Mouse (Mus musculus): Measurements from ENCODE around the gene Foxj1. TPM values are rescaled to one million over a fixed set of nuclear protein-coding genes. Genes with fewer than 3 reads are reported as not detected.
"Not testable (repeated sequence)": the region's sequence is repeated elsewhere in the genome, so short reads cannot be mapped to it uniquely, and the experiment has no call there.

The Foxj1 gene
- polyA plus RNA-seq, 1 experiment from 2014 or later = 2.3 TPM

GRCm38 (mm10) chr11:116365432-116365831, 30.2 kb upstream of the Foxj1 start:
- Histone ChIP-seq H3K9me3 (no peaks in the 10 kb centered on the region), H3K4me3 (no peak overlapping the region; the same call in 1 of the 2 replicates), H3K36me3 (replicated peaks) (peaks cover 14% of the 10 kb centered on the region), H3K27me3 (replicated peaks; ENCODE audit: low read depth, poor library complexity, severe bottlenecking) (no peaks in the 10 kb centered on the region), H3K4me1 (peaks cover 30% of the 10 kb centered on the region), H3K27ac (replicated peaks) (no peak overlapping the region)
- 66% methylated on average over 13 of the region's 13 CpGs for WGBS
- DNase-seq (ENCODE audit: low spot score) = no peak

DNA sequence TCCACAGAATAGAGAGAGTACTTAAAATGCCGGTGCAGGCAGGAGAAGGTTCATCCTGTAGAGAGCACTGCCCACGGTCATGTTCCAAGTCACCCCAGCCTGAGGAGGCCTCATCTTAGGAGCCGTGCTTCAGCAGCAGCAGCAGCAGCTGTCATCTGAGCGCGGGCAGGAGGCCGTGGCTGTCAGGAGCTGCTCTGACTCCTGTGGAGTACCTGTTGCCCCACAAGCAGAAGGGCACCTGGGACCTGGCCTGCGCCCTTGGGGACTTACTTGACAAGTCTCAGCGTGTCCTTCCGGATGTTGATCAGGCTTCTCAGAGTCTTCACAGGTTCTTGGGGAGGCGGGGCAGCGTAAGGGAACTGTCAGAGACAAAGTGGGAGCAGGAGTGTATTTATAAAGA, 26.8 kb upstream of the Foxj1 start:
- peaks cover 18% of the 10 kb centered on the region for H3K36me3 ChIP-seq (replicated peaks)
- WGBS = 67% methylated on average over 11 of the region's 11 CpGs
- H3K4me3 ChIP-seq = no peak overlapping the region
- no peaks in the 10 kb centered on the region for H3K9me3 ChIP-seq
- peak; percentile 44 for DNase-seq (ENCODE audit: low spot score)
- H3K27me3 ChIP-seq (replicated peaks; ENCODE audit: low read depth, poor library complexity, severe bottlenecking) = no peaks in the 10 kb centered on the region
- H3K27ac ChIP-seq (replicated peaks) = no peak overlapping the region
- peaks cover 19% of the 10 kb centered on the region for H3K4me1 ChIP-seq

GRCm38 (mm10) chr11:116360915-116361314, 25.7 kb upstream of the Foxj1 start:
- H3K9me3 ChIP-seq; H3K27ac ChIP-seq (replicated peaks); DNase-seq (ENCODE audit: low spot score); H3K4me3 ChIP-seq; H3K27me3 ChIP-seq (replicated peaks; ENCODE audit: low read depth, poor library complexity, severe bottlenecking): not testable (repeated sequence)
- peaks cover 19% of the 10 kb centered on the region for H3K4me1 ChIP-seq
- 97% methylated on average over 5 of the region's 5 CpGs for WGBS
- peaks cover 19% of the 10 kb centered on the region for H3K36me3 ChIP-seq (replicated peaks)

GRCm38 (mm10) chr11:116359652-116360051, 24.5 kb upstream of the Foxj1 start:
- Histone ChIP-seq H3K27me3 (replicated peaks; ENCODE audit: low read depth, poor library complexity, severe bottlenecking) (peaks cover 5% of the 10 kb centered on the region), H3K27ac (replicated peaks) (no peak overlapping the region), H3K9me3 (peaks cover 3% of the 10 kb centered on the region; the same call in 1 of the 2 replicates), H3K36me3 (replicated peaks) (peaks cover 32% of the 10 kb centered on the region), H3K4me1 (peaks cover 14% of the 10 kb centered on the region), H3K4me3 (no peak overlapping the region)
- no peak for DNase-seq (ENCODE audit: low spot score)
- 90% methylated on average over 12 of the region's 12 CpGs for WGBS

DNA sequence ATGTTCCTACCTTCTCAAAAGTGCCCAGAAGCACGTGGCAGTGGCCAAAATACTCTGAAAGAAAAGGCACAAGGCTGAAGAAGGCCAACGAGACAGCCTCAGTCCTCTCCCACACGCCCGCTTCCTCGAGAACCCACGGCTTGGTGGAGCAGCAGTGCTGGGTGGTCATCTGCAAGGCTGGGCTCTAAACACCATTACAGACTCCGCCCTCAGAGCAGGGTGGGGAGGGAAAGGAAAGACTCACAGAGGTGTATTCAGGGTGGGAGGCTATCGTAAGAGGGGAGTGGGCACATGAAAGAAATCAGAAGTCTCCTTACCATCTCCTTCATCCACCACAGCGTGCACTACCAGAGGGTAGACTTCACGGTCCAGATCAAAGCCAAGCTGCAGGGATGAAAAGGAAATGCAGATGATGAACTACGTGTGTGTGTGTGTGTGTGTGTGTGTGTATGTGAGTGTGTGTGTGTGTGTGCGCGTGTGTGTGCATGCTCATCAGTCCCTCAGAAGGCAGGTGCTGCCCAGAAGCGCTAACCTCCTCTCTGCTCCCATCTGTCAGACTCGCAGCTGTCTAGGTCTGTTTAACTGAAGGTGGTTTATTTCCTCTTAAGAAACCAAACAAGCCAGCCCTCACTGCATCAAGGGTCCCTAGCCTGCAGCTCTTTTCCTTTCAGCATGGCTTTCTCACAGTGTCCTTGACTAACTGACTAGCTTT, 23.9 kb upstream of the Foxj1 start:
- Histone ChIP-seq H3K4me3 (no peak overlapping the region), H3K27me3 (replicated peaks; ENCODE audit: low read depth, poor library complexity, severe bottlenecking) (peaks cover 9% of the 10 kb centered on the region), H3K27ac (replicated peaks) (no peak overlapping the region), H3K4me1 (peaks cover 20% of the 10 kb centered on the region), H3K9me3 (peaks cover 3% of the 10 kb centered on the region; the same call in 1 of the 2 replicates), H3K36me3 (replicated peaks) (peaks cover 37% of the 10 kb centered on the region)
- DNase-seq (ENCODE audit: low spot score) = no peak
- 75% methylated on average over 15 of the region's 15 CpGs for WGBS

DNA sequence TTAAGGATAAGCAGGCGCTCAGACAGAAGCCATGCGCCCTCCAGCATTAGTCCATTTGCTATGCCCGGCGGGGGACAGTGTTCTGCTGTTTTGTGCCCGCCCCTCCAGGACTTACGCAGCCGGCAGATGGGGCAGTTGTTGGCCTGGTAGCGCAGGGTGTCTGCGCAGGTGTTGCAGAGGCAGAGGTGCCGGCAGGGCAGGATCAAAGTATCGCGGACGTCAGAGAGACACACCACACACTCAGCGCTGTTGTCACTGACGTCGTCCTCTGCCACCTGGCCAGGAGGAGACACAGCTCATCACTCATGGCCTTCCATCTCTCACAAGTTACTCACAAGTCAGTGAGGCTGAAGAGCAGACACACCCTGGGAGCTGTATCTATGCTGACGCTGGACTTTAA, 19.3 kb upstream of the Foxj1 start:
- H3K4me1 ChIP-seq = peaks cover 7% of the 10 kb centered on the region; the same call in 1 of the 2 replicates
- no peak overlapping the region for H3K27ac ChIP-seq (replicated peaks)
- H3K36me3 ChIP-seq (replicated peaks) = peaks cover 26% of the 10 kb centered on the region
- no peak overlapping the region for H3K4me3 ChIP-seq
- DNase-seq (ENCODE audit: low spot score) = no peak
- H3K9me3 ChIP-seq = peaks cover 3% of the 10 kb centered on the region; the same call in 1 of the 2 replicates
- 29% methylated on average over 17 of the region's 17 CpGs for WGBS
- H3K27me3 ChIP-seq (replicated peaks; ENCODE audit: low read depth, poor library complexity, severe bottlenecking) = peaks cover 10% of the 10 kb centered on the region

DNA sequence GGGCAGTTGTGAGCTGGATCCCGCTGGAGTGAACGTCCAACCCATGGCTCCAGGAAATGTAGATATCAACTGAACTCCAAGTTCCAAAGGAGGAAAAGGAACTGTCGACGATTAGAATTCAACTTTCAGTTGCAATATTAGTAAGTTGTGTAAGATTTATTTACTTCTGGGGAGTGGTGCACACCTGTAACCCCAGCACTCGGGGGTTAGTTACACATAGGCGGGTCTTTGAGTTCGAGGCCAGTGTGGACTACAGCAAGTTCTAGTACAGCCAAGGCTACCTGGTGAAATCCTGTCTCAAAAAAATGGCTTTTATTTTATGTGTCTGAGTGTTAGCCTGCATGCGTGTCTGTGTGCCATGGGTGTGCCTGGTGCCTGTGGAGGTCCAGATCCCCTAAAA, 18.3 kb upstream of the Foxj1 start:
- peaks cover 34% of the 10 kb centered on the region for H3K36me3 ChIP-seq (replicated peaks)
- peaks cover 3% of the 10 kb centered on the region; the same call in 1 of the 2 replicates for H3K9me3 ChIP-seq
- DNase-seq (ENCODE audit: low spot score) = no peak
- H3K27ac ChIP-seq (replicated peaks) = no peak overlapping the region
- H3K4me1 ChIP-seq = peaks cover 7% of the 10 kb centered on the region; the same call in 1 of the 2 replicates
- H3K27me3 ChIP-seq (replicated peaks; ENCODE audit: low read depth, poor library complexity, severe bottlenecking) = peaks cover 15% of the 10 kb centered on the region
- H3K4me3 ChIP-seq = no peak overlapping the region
- 90% methylated on average over 8 of the region's 8 CpGs for WGBS

GRCm38 (mm10) chr11:116351294-116351693, 16.1 kb upstream of the Foxj1 start:
- H3K9me3 ChIP-seq = peaks cover 3% of the 10 kb centered on the region; the same call in 1 of the 2 replicates
- whole genome bisulfite sequencing = 89% methylated on average over 5 of the region's 5 CpGs
- peaks cover 15% of the 10 kb centered on the region for H3K27me3 ChIP-seq (replicated peaks; ENCODE audit: low read depth, poor library complexity, severe bottlenecking)
- peaks cover 46% of the 10 kb centered on the region for H3K36me3 ChIP-seq (replicated peaks)
- no peak for DNase-seq (ENCODE audit: low spot score)
- no peak overlapping the region for H3K27ac ChIP-seq (replicated peaks)
- H3K4me3 ChIP-seq = no peak overlapping the region
- peaks cover 18% of the 10 kb centered on the region; the same call in 1 of the 2 replicates for H3K4me1 ChIP-seq

DNA sequence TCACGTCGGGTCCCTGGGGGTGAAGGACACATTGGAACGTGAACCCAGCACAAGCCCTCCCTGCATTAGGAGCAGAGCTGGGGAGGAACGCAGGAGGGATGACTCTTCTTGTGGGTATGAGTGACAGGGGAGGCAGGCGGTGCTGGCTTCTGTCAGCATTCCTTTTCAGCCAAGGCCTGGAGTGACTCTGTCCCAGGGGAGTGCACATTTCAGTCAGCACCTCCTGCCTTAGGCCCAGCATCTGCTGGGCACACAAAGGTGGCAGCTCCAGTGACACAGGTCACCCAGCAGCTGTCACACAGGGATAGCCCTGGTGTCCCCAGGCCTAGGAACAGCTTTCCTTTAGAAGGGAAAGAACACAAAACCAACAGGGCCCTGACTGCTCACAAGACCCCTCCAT, 12.8 kb upstream of the Foxj1 start:
- H3K4me1 ChIP-seq = peaks cover 19% of the 10 kb centered on the region; the same call in 1 of the 2 replicates
- no peak overlapping the region for H3K4me3 ChIP-seq
- H3K27ac ChIP-seq (replicated peaks) = no peak overlapping the region; the same call in 1 of the 2 replicates
- DNase-seq (ENCODE audit: low spot score) = no peak
- WGBS = 63% methylated on average over 5 of the region's 5 CpGs
- peaks cover 6% of the 10 kb centered on the region; the same call in 1 of the 2 replicates for H3K27me3 ChIP-seq (replicated peaks; ENCODE audit: low read depth, poor library complexity, severe bottlenecking)
- peaks cover 33% of the 10 kb centered on the region for H3K36me3 ChIP-seq (replicated peaks)
- H3K9me3 ChIP-seq = no peaks in the 10 kb centered on the region

DNA sequence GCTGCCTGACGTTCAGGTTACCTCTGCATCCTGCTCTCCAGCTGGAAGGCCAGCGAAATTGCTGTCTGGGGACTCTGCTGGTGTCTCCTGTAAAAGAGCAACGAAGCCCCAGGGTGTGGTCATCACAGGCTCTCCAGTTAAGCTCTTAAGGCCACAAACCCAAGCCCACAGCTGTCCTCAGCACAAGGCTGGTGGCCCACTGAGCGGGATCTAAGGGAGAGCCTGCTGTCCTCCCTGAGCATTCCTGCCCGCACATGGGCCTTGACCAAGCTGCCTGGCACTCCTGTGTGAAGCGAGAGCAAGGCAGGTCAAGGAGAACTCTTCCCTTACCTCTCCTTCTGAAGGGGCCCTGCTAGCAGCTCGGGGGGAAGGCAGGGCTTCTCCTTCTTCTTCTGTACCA, 11.8 kb upstream of the Foxj1 start:
- 71% methylated on average over 7 of the region's 7 CpGs for WGBS
- Histone ChIP-seq H3K36me3 (replicated peaks) (peaks cover 41% of the 10 kb centered on the region), H3K4me1 (peaks cover 24% of the 10 kb centered on the region; the same call in 1 of the 2 replicates)

GRCm38 (mm10) chr11:116342069-116342791, 7.0 kb upstream of the Foxj1 start:
- 76% methylated on average over 25 of the region's 25 CpGs for WGBS
- peaks cover 30% of the 10 kb centered on the region for H3K4me1 ChIP-seq
- peak overlapping the region; percentile 2; the same call in 1 of the 2 replicates for H3K4me3 ChIP-seq
- H3K9me3 ChIP-seq = no peaks in the 10 kb centered on the region
- H3K27ac ChIP-seq (replicated peaks) = no peak overlapping the region; the same call in 1 of the 2 replicates
- H3K27me3 ChIP-seq (replicated peaks; ENCODE audit: low read depth, poor library complexity, severe bottlenecking) = peaks cover 12% of the 10 kb centered on the region
- DNase-seq (ENCODE audit: low spot score) = no peak
- peaks cover 36% of the 10 kb centered on the region for H3K36me3 ChIP-seq (replicated peaks)

More for the DNA sequence above, 11.8 kb upstream of the Foxj1 start:
- Histone ChIP-seq H3K4me3 (no peak overlapping the region), H3K27ac (replicated peaks) (0 out of 2 replicates have a peak overlapping the region, but pooled peaks have one; percentile 19), H3K27me3 (replicated peaks; ENCODE audit: low read depth, poor library complexity, severe bottlenecking) (peaks cover 6% of the 10 kb centered on the region; the same call in 1 of the 2 replicates), H3K9me3 (no peaks in the 10 kb centered on the region)
- no peak for DNase-seq (ENCODE audit: low spot score)

DNA sequence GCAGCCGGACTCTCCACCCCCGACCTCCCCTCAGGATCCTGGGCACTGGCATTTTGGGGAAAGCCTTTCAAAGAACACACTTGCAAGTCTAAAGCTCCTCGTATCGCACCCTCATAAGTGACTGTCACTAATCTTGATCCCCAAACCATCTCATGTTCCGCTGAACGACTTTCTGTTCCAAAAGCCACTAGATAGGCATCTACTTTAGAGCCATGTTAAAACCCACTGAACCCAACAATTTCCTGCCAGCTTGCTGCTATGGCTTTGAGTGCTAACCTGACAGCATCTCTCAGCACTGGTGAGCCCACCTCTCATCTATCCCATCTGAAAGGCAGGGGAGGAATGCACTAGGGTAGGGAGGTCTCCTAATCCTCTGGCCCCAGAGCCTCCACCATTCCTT, 2.3 kb upstream of the Foxj1 start:
- H3K4me3 ChIP-seq = no peak overlapping the region
- no peak for DNase-seq (ENCODE audit: low spot score)
- 82% methylated on average over 6 of the region's 6 CpGs for WGBS
- peaks cover 63% of the 10 kb centered on the region for H3K4me1 ChIP-seq
- no peak overlapping the region for H3K27ac ChIP-seq (replicated peaks)
- H3K36me3 ChIP-seq (replicated peaks) = peaks cover 12% of the 10 kb centered on the region; the same call in 1 of the 2 replicates
- H3K9me3 ChIP-seq = no peaks in the 10 kb centered on the region
- H3K27me3 ChIP-seq (replicated peaks; ENCODE audit: low read depth, poor library complexity, severe bottlenecking) = peaks cover 55% of the 10 kb centered on the region

All from embryonic facial prominence, embryonic 10.5 days (tissue).